26 mouse cellular contexts compared by ENCODE assay signal in the genomic region with DNA sequence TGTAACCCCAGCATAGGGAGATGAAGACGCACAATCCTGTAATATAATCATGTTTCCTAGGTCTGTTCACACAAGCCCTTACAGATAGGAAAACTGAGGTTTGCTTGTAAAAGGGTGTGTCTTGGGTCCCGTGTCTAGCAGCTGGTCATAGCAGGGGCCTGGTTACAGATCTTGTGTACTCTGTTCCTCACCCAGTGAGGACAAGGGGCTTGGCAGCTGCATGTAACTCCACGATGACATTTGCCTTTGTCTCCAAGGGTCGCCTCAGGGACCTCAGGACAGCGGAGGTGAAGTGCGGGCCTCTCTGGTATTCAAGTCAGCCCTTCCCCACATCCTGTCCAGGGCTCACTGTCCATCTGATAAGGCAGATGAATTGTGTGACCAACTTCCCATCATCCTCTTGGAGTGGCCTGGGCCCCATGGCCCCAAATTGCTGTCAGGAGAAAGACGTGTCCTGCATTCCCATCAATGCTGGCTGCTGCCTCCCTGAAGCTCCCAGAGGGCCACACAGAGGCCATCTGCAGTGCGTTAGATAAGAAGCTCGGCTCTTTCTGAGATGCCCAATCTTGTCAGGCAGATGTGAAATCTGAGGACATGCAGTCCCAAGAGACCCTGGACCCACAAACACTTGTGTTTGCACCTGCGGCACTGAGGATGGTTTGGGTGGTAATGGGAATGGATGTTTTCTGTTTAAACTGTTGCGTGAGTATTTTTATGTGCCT. TPM values are rescaled to one million over a fixed set of nuclear protein-coding genes. Genes with fewer than 3 reads are reported as not detected.
DNase-seq lines count a peak whose midpoint lies in the region; ATAC-seq lines count a peak whose summit lies in the region.
"Had no signal": no experiment of that assay in that cellular context is flagged by ENCODE, and none has a peak within 500 bp of the region (broad histone marks: within the 10 kb centered on the region; RNA-seq: fewer than 3 reads in every experiment).

No protein-coding gene starts in this region.

- H3K4me1 ChIP-seq in heart, embryonic 13.5 days = peaks cover 10% of the 10 kb centered on the region
- H3K4me1 ChIP-seq in midbrain, embryonic 11.5 days (ENCODE audit: control insufficient read depth, insufficient read depth, low read length) = no peaks in the 10 kb centered on the region
- H3K4me1 ChIP-seq in midbrain, embryonic 16.5 days (ENCODE audit: control insufficient read depth, insufficient read depth, low read length) = 0 out of 2 replicates have a peak, but pooled peaks cover 2% of the 10 kb centered on the region
- H3K4me1 ChIP-seq in liver, embryonic 16.5 days (ENCODE audit: control insufficient read depth, low read depth, low read length) = no peaks in the 10 kb centered on the region
- H3K4me1 ChIP-seq: megakaryocyte, embryonic 14.5 days; stomach, embryonic 15.5 days had no signal

- no peak overlapping the region for H3K4me2 ChIP-seq in heart, embryonic 13.5 days
- no peak overlapping the region for H3K4me2 ChIP-seq in midbrain, embryonic 11.5 days
- H3K4me2 ChIP-seq in midbrain, embryonic 16.5 days (ENCODE audit: low read length) = no peak overlapping the region
- H3K4me2 ChIP-seq in liver, embryonic 16.5 days (ENCODE audit: low read depth, low read length) = no peak overlapping the region
- H3K4me2 ChIP-seq: embryonic facial prominence, embryonic 15.5 days; neural tube, embryonic 13.5 days; stomach, embryonic 15.5 days had no signal

- no peak; the same call in 1 of the 2 replicates for ATAC-seq in heart, embryonic 13.5 days (ENCODE audit: extremely low read depth, insufficient number of reproducible peaks, low FRiP score, low TSS enrichment)
- ATAC-seq in midbrain, embryonic 11.5 days (ENCODE audit: low FRiP score) = peak; percentile 38
- no peak for ATAC-seq in midbrain, embryonic 16.5 days
- 0 out of 2 replicates have a peak, but pooled peaks have one; percentile 21 for ATAC-seq in liver, embryonic 16.5 days (ENCODE audit: low read depth)
- ATAC-seq: activated CD4-positive, CD25-positive, alpha-beta regulatory T cell, adult 4 months; forebrain, embryonic 16.5 days had no signal

- H3K27me3 ChIP-seq in heart, embryonic 13.5 days (replicated peaks) = 0 out of 2 replicates have a peak, but pooled peaks cover 4% of the 10 kb centered on the region
- H3K27me3 ChIP-seq in midbrain, embryonic 11.5 days (ENCODE audit: control insufficient read depth, insufficient read depth, low read length) = no peaks in the 10 kb centered on the region
- H3K27me3 ChIP-seq in midbrain, embryonic 16.5 days (ENCODE audit: control insufficient read depth, insufficient read depth, low read depth, low read length) = no peaks in the 10 kb centered on the region
- no peaks in the 10 kb centered on the region for H3K27me3 ChIP-seq in liver, embryonic 16.5 days (ENCODE audit: control insufficient read depth, insufficient read depth, low read depth, low read length)
- H3K27me3 ChIP-seq: embryonic facial prominence, embryonic 15.5 days; neural tube, embryonic 13.5 days; stomach, embryonic 15.5 days had no signal

- H3K36me3 ChIP-seq in heart, embryonic 13.5 days = no peaks in the 10 kb centered on the region
- no peaks in the 10 kb centered on the region for H3K36me3 ChIP-seq in midbrain, embryonic 11.5 days (ENCODE audit: control insufficient read depth, insufficient read depth, low read length)
- no peaks in the 10 kb centered on the region for H3K36me3 ChIP-seq in midbrain, embryonic 16.5 days (ENCODE audit: control insufficient read depth, insufficient read depth, low read length)
- no peaks in the 10 kb centered on the region for H3K36me3 ChIP-seq in liver, embryonic 16.5 days (ENCODE audit: control insufficient read depth, insufficient read depth)
- H3K36me3 ChIP-seq: embryonic facial prominence, embryonic 15.5 days; neural tube, embryonic 13.5 days; stomach, embryonic 15.5 days had no signal

- H3K9me3 ChIP-seq in heart, embryonic 13.5 days = no peaks in the 10 kb centered on the region
- no peaks in the 10 kb centered on the region for H3K9me3 ChIP-seq in midbrain, embryonic 11.5 days (ENCODE audit: control insufficient read depth, low read length)
- no peaks in the 10 kb centered on the region for H3K9me3 ChIP-seq in midbrain, embryonic 16.5 days (replicated peaks; ENCODE audit: control insufficient read depth, low read length, poor library complexity, severe bottlenecking)
- no peaks in the 10 kb centered on the region for H3K9me3 ChIP-seq in liver, embryonic 16.5 days (replicated peaks; ENCODE audit: control insufficient read depth, low read length)
- H3K9me3 ChIP-seq: embryonic facial prominence, embryonic 15.5 days; neural tube, embryonic 13.5 days; stomach, embryonic 15.5 days had no signal

- DNase-seq in heart, adult 8-10 months (ENCODE audit: low spot score) = no peak
- no peak for DNase-seq in midbrain, embryonic 11.5 days (ENCODE audit: low spot score, missing footprints)
- DNase-seq in c-Kit-positive CD71-positive TER-119-negative erythroid progenitor cells, embryonic 14.5 days (ENCODE audit: low read depth) = peak; percentile 21
- DNase-seq in Muller cell, postnatal 12 days (ENCODE audit: inconsistent ontology term) = no peak
- no peak for DNase-seq in layer of hippocampus, adult 9-10 months (ENCODE audit: low spot score)
- DNase-seq: adrenal gland, adult 8-10 months; cerebellum, adult 18-20 months; cerebellum, postnatal 14 days; gastrocnemius, postnatal 10 days; heart, adult 11 months; kidney, adult 11 months; kidney, postnatal 4 days; lung, adult 2 months; lung, postnatal 14 days; thymus, adult 18-20 months; thymus, postnatal 36 days had no signal

- no peak overlapping the region for H3K9ac ChIP-seq in heart, embryonic 13.5 days
- no peak overlapping the region for H3K9ac ChIP-seq in midbrain, embryonic 11.5 days (ENCODE audit: low read length)
- no peak overlapping the region for H3K9ac ChIP-seq in midbrain, embryonic 16.5 days (ENCODE audit: low read depth, low read length)
- no peak overlapping the region for H3K9ac ChIP-seq in liver, embryonic 16.5 days (ENCODE audit: low read depth, low read length)
- H3K9ac ChIP-seq: embryonic facial prominence, embryonic 15.5 days; neural tube, embryonic 13.5 days; stomach, embryonic 15.5 days had no signal

- no peak overlapping the region for H3K4me3 ChIP-seq in heart, embryonic 13.5 days
- no peak overlapping the region for H3K4me3 ChIP-seq in midbrain, embryonic 11.5 days (ENCODE audit: low read depth, low read length)
- no peak overlapping the region for H3K4me3 ChIP-seq in midbrain, embryonic 16.5 days (ENCODE audit: low read depth, low read length)
- no peak overlapping the region for H3K4me3 ChIP-seq in liver, embryonic 16.5 days (ENCODE audit: low read depth, low read length)
- H3K4me3 ChIP-seq: embryonic facial prominence, embryonic 15.5 days; left cerebral cortex, adult 2 months; megakaryocyte, embryonic 14.5 days; neural tube, embryonic 13.5 days; stomach, embryonic 15.5 days had no signal

- WGBS in heart, embryonic 13.5 days = 35% methylated on average over 11 of the region's 11 CpGs
- 76% methylated on average over 11 of the region's 11 CpGs for WGBS in midbrain, embryonic 11.5 days
- 65% methylated on average over 11 of the region's 11 CpGs for WGBS in midbrain, embryonic 16.5 days
- WGBS in liver, embryonic 16.5 days (ENCODE audit: insufficient replicate concordance) = 28% methylated on average over 11 of the region's 11 CpGs

- H3K27ac ChIP-seq in heart, embryonic 13.5 days (replicated peaks) = peak overlapping the region; percentile 6; the same call in 1 of the 2 replicates
- no peak overlapping the region for H3K27ac ChIP-seq in midbrain, embryonic 11.5 days (ENCODE audit: low read depth, low read length)
- no peak overlapping the region for H3K27ac ChIP-seq in midbrain, embryonic 16.5 days (ENCODE audit: low read length)
- H3K27ac ChIP-seq in liver, embryonic 16.5 days (ENCODE audit: low read length) = no peak overlapping the region
- H3K27ac ChIP-seq: embryonic facial prominence, embryonic 15.5 days; left cerebral cortex, adult 2 months; neural tube, embryonic 13.5 days; stomach, embryonic 15.5 days had no signal

RNA-seq across cellular contexts. Expression of a gene that starts 27.8 kb away (rescaled TPM):
- polyA plus RNA-seq in heart, embryonic 13.5 days (2015; fragmentation: Nextera tagmentation; extraction: Ambion mirVana) = 1.6 and 2.3 TPM in 2 replicates
- under 1 TPM; 0.27 to 0.72 (median 0.51) TPM for total RNA-seq in heart, adult 8-10 months (2022)
- 1.0 and 1.3 TPM in 2 replicates for polyA plus RNA-seq in midbrain, embryonic 11.5 days (2014; fragmentation: Nextera tagmentation; extraction: Ambion mirVana)
- 1.7 and 2.4 TPM in 2 replicates for polyA plus RNA-seq in midbrain, embryonic 16.5 days (2015; fragmentation: Nextera tagmentation; extraction: Ambion mirVana)
- polyA plus RNA-seq in liver, embryonic 16.5 days (2015; fragmentation: Nextera tagmentation; extraction: Ambion mirVana) = 0.34 and 0.35 TPM in 2 replicates
- polyA plus RNA-seq: activated CD4-positive, CD25-positive, alpha-beta regulatory T cell, adult 4 months had no signal

Comparison
In these comparisons a context has a peak if more than half of its experiments do, and no peak if none do; other contexts are left out.
1. ATAC-seq: peak in midbrain, embryonic 11.5 days (single experiment) and liver, embryonic 16.5 days (single experiment); none in heart, embryonic 13.5 days (single experiment) and midbrain, embryonic 16.5 days (single experiment).